Mouse (Mus musculus): ENCODE results near the gene Svip.

Gene Svip

GRCm38 (mm10) chr7:52005511-52006295, at the start of gene Svip:
Svip (minus strand) TSS chr7:52006018.
- DNase-seq (ENCODE audit: low spot score in 2 of 2): peak; percentile 70 to 79

GRCm38 (mm10) chr7:52037600-52038582, 32.1 kb upstream of the Svip start:
- no peak for DNase-seq (ENCODE audit: low spot score in 2 of 2)

- no peak for DNase-seq (ENCODE audit: low spot score in 2 of 2)
Observed at GRCm38 (mm10) chr7:52024050-52024626, 18.3 kb upstream of the Svip start.

- DNase-seq (ENCODE audit: low spot score in 2 of 2): no peak
Observed at GRCm38 (mm10) chr7:52022039-52022438, 16.2 kb upstream of the Svip start.

GRCm38 (mm10) chr7:52015628-52016027, 9.8 kb upstream of the Svip start, which contains the start of gene 1700015G11Rik:
1700015G11Rik (minus strand) TSS chr7:52015728.
- DNase-seq (ENCODE audit: low spot score in 2 of 2): no peak

- no peak for DNase-seq (ENCODE audit: low spot score in 2 of 2)
Observed at GRCm38 (mm10) chr7:52015180-52015579, 9.4 kb upstream of the Svip start.

- DNase-seq (ENCODE audit: low spot score in 2 of 2): no peak
Observed at GRCm38 (mm10) chr7:52013457-52013856, 7.6 kb upstream of the Svip start.

GRCm38 (mm10) chr7:52007138-52007537, 1.3 kb upstream of the Svip start:
- DNase-seq (ENCODE audit: low spot score in 2 of 2): no peak

- no peak for DNase-seq (ENCODE audit: low spot score in 2 of 2)
Observed at GRCm38 (mm10) chr7:52006296-52006630, 445 bp upstream of the Svip start.

GRCm38 (mm10) chr7:51991020-51991419, 14.8 kb downstream of the Svip start:
- DNase-seq (ENCODE audit: low spot score in 2 of 2): no peak

- no peak for DNase-seq (ENCODE audit: low spot score in 2 of 2)
Observed at GRCm38 (mm10) chr7:51986909-51987308, 18.9 kb downstream of the Svip start.

GRCm38 (mm10) chr7:51985763-51986162, 20.1 kb downstream of the Svip start:
- DNase-seq (ENCODE audit: low spot score in 2 of 2): no peak

- no peak for DNase-seq (ENCODE audit: low spot score in 2 of 2)
Observed at GRCm38 (mm10) chr7:51982303-51982702, 23.5 kb downstream of the Svip start.

- DNase-seq (ENCODE audit: low spot score in 2 of 2): no peak
Observed at GRCm38 (mm10) chr7:51979271-51979670, 26.5 kb downstream of the Svip start.

- no peak for DNase-seq (ENCODE audit: low spot score in 2 of 2)
Observed at GRCm38 (mm10) chr7:51975181-51975580, 30.6 kb downstream of the Svip start.

GRCm38 (mm10) chr7:51973526-51973925, 32.3 kb downstream of the Svip start:
- no peak for DNase-seq (ENCODE audit: low spot score in 2 of 2)

- DNase-seq (ENCODE audit: low spot score in 2 of 2): no peak
Observed at GRCm38 (mm10) chr7:51973091-51973490, 32.7 kb downstream of the Svip start.

GRCm38 (mm10) chr7:51972252-51972855, 33.5 kb downstream of the Svip start:
- DNase-seq (ENCODE audit: low spot score in 2 of 2): peak in 1 of 2 experiments; percentile 8

- no peak for DNase-seq (ENCODE audit: low spot score in 2 of 2)
Observed at GRCm38 (mm10) chr7:51969379-51969778, 36.4 kb downstream of the Svip start.

- no peak for DNase-seq (ENCODE audit: low spot score in 2 of 2)
Observed at GRCm38 (mm10) chr7:51967581-51967980, 38.2 kb downstream of the Svip start.

- DNase-seq (ENCODE audit: low spot score in 2 of 2): no peak
Observed at GRCm38 (mm10) chr7:51964681-51965080, 41.1 kb downstream of the Svip start.

Measured in natural killer cell, adult 2 months (primary cell).